Mouse (Mus musculus) limb, embryonic 12.5 days (tissue): Measurements from ENCODE around the gene Eif5a. TPM values are rescaled to one million over a fixed set of nuclear protein-coding genes. Genes with fewer than 3 reads are reported as not detected.

Experiments
- microRNA-seq: library from miRNA; unstranded; fragments of <30 nt; microRNA quantifications from one replicate; pipeline ENCODE4, GENCODE M21; 2017
- polyA plus RNA-seq: library from polyadenylated mRNA; unstranded; fragments of >200 nt; fragmentation: Nextera tagmentation; extraction: Ambion mirVana; gene quantifications from 2 replicates; pipeline ENCODE4 v1.2.1, GENCODE M21; 2016

Eif5a gene
- polyA plus RNA-seq, 1 experiment from 2014 or later = 1,851 TPM

Small RNAs within 50 kb of the gene (microRNA-seq; reads per million reads assigned to microRNA genes)
- not detected for gene Mir6924

Other genes starting within 250 kb of the Eif5a start
- gene Eif4a1, start 249.5 kb downstream of the Eif5a start, polyA plus RNA-seq = 569 and 701 TPM in 2 replicates
- 132 and 140 TPM in 2 replicates for gene Senp3, start 239.9 kb downstream of the Eif5a start, polyA plus RNA-seq
- gene Tnfsf13, start 236.2 kb downstream of the Eif5a start, polyA plus RNA-seq = 0.58 and 1.0 TPM in 2 replicates
- gene Tnfsf12, start 226.1 kb downstream of the Eif5a start, polyA plus RNA-seq = 2.2 and 3.7 TPM in 2 replicates
- 1.7 TPM in 2 replicates for gene Tnfsfm13, start 225.9 kb downstream of the Eif5a start, polyA plus RNA-seq
- 27.2 and 38.1 TPM in 2 replicates for gene Polr2a, start 163.3 kb downstream of the Eif5a start, polyA plus RNA-seq
- gene Slc35g3, start 160.0 kb downstream of the Eif5a start, polyA plus RNA-seq = 0.13 and 0.18 TPM in 2 replicates
- 1.9 and 2.4 TPM in 2 replicates for gene Zbtb4, start 156.0 kb downstream of the Eif5a start, polyA plus RNA-seq
- gene Chrnb1, start 126.0 kb downstream of the Eif5a start, polyA plus RNA-seq = 15.4 and 17.1 TPM in 2 replicates
- gene Fgf11, start 120.1 kb downstream of the Eif5a start, polyA plus RNA-seq = 1.2 and 1.5 TPM in 2 replicates
- 1.6 and 1.8 TPM in 2 replicates for gene Tmem102, start 116.3 kb downstream of the Eif5a start, polyA plus RNA-seq
- not detected in 2 replicates for gene Gm39566, start 106.7 kb downstream of the Eif5a start, polyA plus RNA-seq
- not detected in 2 replicates for gene Spem2, start 103.5 kb downstream of the Eif5a start, polyA plus RNA-seq
- gene Spem1, start 99.8 kb downstream of the Eif5a start, polyA plus RNA-seq = 0.20 TPM in 1 of 2 replicates, not detected in the other
- gene Nlgn2, start 84.2 kb downstream of the Eif5a start, polyA plus RNA-seq = 8.4 and 9.1 TPM in 2 replicates
- 346 and 353 TPM in 2 replicates for gene Tmem256, start 83.4 kb downstream of the Eif5a start, polyA plus RNA-seq
- 111 and 120 TPM in 2 replicates for gene Plscr3, start 75.6 kb downstream of the Eif5a start, polyA plus RNA-seq
- 1.6 and 2.3 TPM in 2 replicates for gene Tnk1, start 63.2 kb downstream of the Eif5a start, polyA plus RNA-seq
- gene Tmem95, start 43.9 kb downstream of the Eif5a start, polyA plus RNA-seq = not detected in 2 replicates
- 3.7 and 4.4 TPM in 2 replicates for gene Kctd11, start 40.6 kb downstream of the Eif5a start, polyA plus RNA-seq
- 0.90 and 1.5 TPM in 2 replicates for gene Acap1, start 26.4 kb downstream of the Eif5a start, polyA plus RNA-seq
- 30.4 and 32.8 TPM in 2 replicates for gene 2810408A11Rik, start 21.0 kb downstream of the Eif5a start, polyA plus RNA-seq
- gene Neurl4, start 20.9 kb downstream of the Eif5a start, polyA plus RNA-seq = 10.9 and 12.7 TPM in 2 replicates
- gene Gps2, start 8.1 kb downstream of the Eif5a start, polyA plus RNA-seq = 92.0 and 93.5 TPM in 2 replicates
- gene Ybx2, start 13.8 kb upstream of the Eif5a start, polyA plus RNA-seq = 14.0 and 15.5 TPM in 2 replicates
- gene Slc2a4, start 26.2 kb upstream of the Eif5a start, polyA plus RNA-seq = 34.1 and 35.7 TPM in 2 replicates
- 15.7 and 18.1 TPM in 2 replicates for gene Cldn7, start 42.8 kb upstream of the Eif5a start, polyA plus RNA-seq
- gene Ctdnep1, start 59.2 kb upstream of the Eif5a start, polyA plus RNA-seq = 24.5 and 27.8 TPM in 2 replicates
- 124 and 126 TPM in 2 replicates for gene Elp5, start 60.6 kb upstream of the Eif5a start, polyA plus RNA-seq
- gene Gabarap, start 69.2 kb upstream of the Eif5a start, polyA plus RNA-seq = 398 and 426 TPM in 2 replicates
- 102 and 108 TPM in 2 replicates for gene Phf23, start 73.8 kb upstream of the Eif5a start, polyA plus RNA-seq
- 69.4 and 69.5 TPM in 2 replicates for gene Dvl2, start 78.6 kb upstream of the Eif5a start, polyA plus RNA-seq
- 65.9 and 67.1 TPM in 2 replicates for gene Acadvl, start 93.5 kb upstream of the Eif5a start, polyA plus RNA-seq
- 10.6 and 13.6 TPM in 2 replicates for gene Dlg4, start 95.0 kb upstream of the Eif5a start, polyA plus RNA-seq
- 1.5 and 2.3 TPM in 2 replicates for gene Asgr1, start 132.1 kb upstream of the Eif5a start, polyA plus RNA-seq
- gene Asgr2, start 170.7 kb upstream of the Eif5a start, polyA plus RNA-seq = 0.22 TPM in 1 of 2 replicates, not detected in the other
- gene Mgl2, start 208.4 kb upstream of the Eif5a start, polyA plus RNA-seq = not detected in 2 replicates
- gene Clec10a, start 234.2 kb upstream of the Eif5a start, polyA plus RNA-seq = 0.28 TPM in 1 of 2 replicates, not detected in the other